ENCODE assay signal across 29 mouse cellular contexts in the genomic region with DNA sequence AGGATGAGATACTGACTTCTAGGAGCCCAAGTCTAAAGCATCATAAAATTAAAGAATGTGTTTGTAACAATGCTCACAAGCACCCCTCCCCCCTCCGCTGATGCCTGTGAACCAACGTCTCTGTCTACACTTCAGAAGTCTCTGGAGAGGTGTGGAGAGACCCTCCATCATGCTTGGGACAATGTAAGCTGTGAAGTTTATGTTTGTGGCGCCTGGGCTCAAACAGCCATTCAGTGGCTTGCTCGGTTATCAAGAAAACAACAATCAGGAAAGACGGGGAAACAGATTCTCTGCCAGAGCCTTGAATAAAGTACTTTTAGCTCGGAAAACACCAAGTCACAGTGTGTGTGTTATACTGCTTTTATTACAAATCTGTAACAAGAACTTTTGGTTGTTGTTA. TPM values are rescaled to one million over a fixed set of nuclear protein-coding genes. Genes with fewer than 3 reads are reported as not detected.
DNase-seq lines count a peak whose midpoint lies in the region; ATAC-seq and TF ChIP-seq lines count a peak whose summit lies in the region.
"Had no signal": no experiment of that assay in that cellular context is flagged by ENCODE, and none has a peak within 500 bp of the region (broad histone marks: within the 10 kb centered on the region; RNA-seq: fewer than 3 reads in every experiment).

No protein-coding gene starts in this region.

- no peak overlapping the region for H3K9ac ChIP-seq in forebrain, embryonic 13.5 days
- H3K9ac ChIP-seq in heart, embryonic 14.5 days (ENCODE audit: low read length) = no peak overlapping the region
- no peak overlapping the region for H3K9ac ChIP-seq in heart, adult 2 months (ENCODE audit: low read depth, low read length)
- H3K9ac ChIP-seq: embryonic facial prominence, embryonic 12.5 days; hindbrain, embryonic 15.5 days; intestine, embryonic 15.5 days; midbrain, embryonic 13.5 days; neural tube, embryonic 12.5 days; stomach, embryonic 15.5 days had no signal

- under 1% methylated on average over 6 of the region's 6 CpGs for WGBS in forebrain, embryonic 10.5 days
- WGBS in forebrain, embryonic 13.5 days = 1% methylated on average over 6 of the region's 6 CpGs
- 2% methylated on average over 6 of the region's 6 CpGs for WGBS in heart, embryonic 14.5 days
- WGBS in heart, adult 2 months = 8% methylated on average over 6 of the region's 6 CpGs
- 5% methylated on average over 6 of the region's 6 CpGs for WGBS in limb, embryonic 10.5 days

- intact Hi-C loops in heart, adult 2 months (cut with DNase I) = no loop called here

- TF ChIP-seq CTCF in heart, adult 2 months (IDR thresholded peaks at IDR 0.05) = no peak
- no peak for TF ChIP-seq CTCF in brain, embryonic 14.5 days (IDR thresholded peaks at IDR 0.05; ENCODE audit: borderline replicate concordance, extremely low read depth, insufficient read depth, insufficient read length)

- peak; percentile 34 for DNase-seq in forebrain, embryonic 10.5 days (ENCODE audit: extremely low spot score, low spot score)
- DNase-seq in heart, adult 2 months = no peak
- DNase-seq in brain, embryonic 14.5 days (ENCODE audit: low read depth) = peak; percentile 53
- DNase-seq in limb, embryonic 10.5 days (ENCODE audit: low spot score) = peak; percentile 44
- DNase-seq in ovary, postnatal 10 days (ENCODE audit: low spot score) = no peak
- no peak for DNase-seq in thymus, postnatal 4 days
- DNase-seq: adrenal gland, postnatal 10 days; cerebellum, adult 2 months; cerebellum, postnatal 25 days; gastrocnemius, adult 2 months; heart, postnatal 14 days; kidney, adult 8-10 months; kidney, postnatal 10 days; lung, adult 18-20 months; lung, postnatal 14 days; right cerebral cortex, adult 18-20 months; right cerebral cortex, postnatal 4 days; thymus, adult 18-20 months had no signal

- H3K27me3 ChIP-seq in forebrain, embryonic 10.5 days (ENCODE audit: poor library complexity, severe bottlenecking) = peaks cover 100% of the 10 kb centered on the region
- peaks cover 83% of the 10 kb centered on the region for H3K27me3 ChIP-seq in forebrain, embryonic 13.5 days
- peaks cover 74% of the 10 kb centered on the region for H3K27me3 ChIP-seq in heart, embryonic 14.5 days (ENCODE audit: control insufficient read depth, insufficient read depth, low read length)
- peaks cover 11% of the 10 kb centered on the region for H3K27me3 ChIP-seq in heart, adult 2 months (ENCODE audit: control insufficient read depth, insufficient read depth, low read length)
- peaks cover 78% of the 10 kb centered on the region for H3K27me3 ChIP-seq in limb, embryonic 10.5 days (ENCODE audit: low read depth, poor library complexity, severe bottlenecking)

- no peak overlapping the region for H3K4me2 ChIP-seq in forebrain, embryonic 13.5 days
- H3K4me2 ChIP-seq in heart, embryonic 14.5 days (ENCODE audit: low read length) = 0 out of 2 replicates have a peak overlapping the region, but pooled peaks have one; percentile 56
- H3K4me2 ChIP-seq: hindbrain, embryonic 15.5 days had no signal

- no peak for TF ChIP-seq EP300 in heart, adult 2 months (IDR thresholded peaks at IDR 0.05; ENCODE audit: insufficient read depth, low read depth, low read length)

- no peaks in the 10 kb centered on the region for H3K79me2 ChIP-seq in heart, adult 2 months (replicated peaks; ENCODE audit: control insufficient read depth, insufficient read depth, low read length)

- no peak overlapping the region for H3K4me3 ChIP-seq in forebrain, embryonic 10.5 days
- H3K4me3 ChIP-seq in forebrain, embryonic 13.5 days = no peak overlapping the region
- no peak overlapping the region for H3K4me3 ChIP-seq in heart, embryonic 14.5 days (ENCODE audit: control insufficient read depth in 1 of 2, insufficient read depth in 1 of 2, low read depth in 1 of 2, low read length in 2 of 2)
- no peak overlapping the region for H3K4me3 ChIP-seq in heart, adult 2 months
- no peak overlapping the region for H3K4me3 ChIP-seq in limb, embryonic 10.5 days
- H3K4me3 ChIP-seq: gastrocnemius, adult 2 months; hindbrain, embryonic 15.5 days; midbrain, embryonic 13.5 days; neural tube, embryonic 12.5 days had no signal

- H3K27ac ChIP-seq in forebrain, embryonic 10.5 days = no peak overlapping the region
- H3K27ac ChIP-seq in forebrain, embryonic 13.5 days = no peak overlapping the region
- H3K27ac ChIP-seq in heart, embryonic 14.5 days (replicated peaks in 1 of 2; ENCODE audit: control insufficient read depth in 1 of 2, insufficient read depth in 1 of 2, low read depth in 2 of 2, low read length in 2 of 2) = no peak overlapping the region
- no peak overlapping the region for H3K27ac ChIP-seq in heart, adult 2 months
- no peak overlapping the region for H3K27ac ChIP-seq in limb, embryonic 10.5 days
- H3K27ac ChIP-seq: gastrocnemius, adult 2 months; hindbrain, embryonic 15.5 days; intestine, embryonic 15.5 days; limb, embryonic 12.5 days; midbrain, embryonic 13.5 days; neural tube, embryonic 12.5 days; stomach, embryonic 15.5 days had no signal

- peaks cover 29% of the 10 kb centered on the region for H3K4me1 ChIP-seq in forebrain, embryonic 10.5 days
- H3K4me1 ChIP-seq in forebrain, embryonic 13.5 days = peaks cover 11% of the 10 kb centered on the region
- H3K4me1 ChIP-seq in heart, embryonic 14.5 days (ENCODE audit: control insufficient read depth in 2 of 2, insufficient read depth in 2 of 2, low read length in 2 of 2) = peaks cover 6 to 7% of the 10 kb centered on the region in 2 experiments
- no peaks in the 10 kb centered on the region for H3K4me1 ChIP-seq in heart, adult 2 months (ENCODE audit: control insufficient read depth, insufficient read depth, low read length)
- peaks cover 25% of the 10 kb centered on the region for H3K4me1 ChIP-seq in limb, embryonic 10.5 days

- H3K36me3 ChIP-seq in forebrain, embryonic 10.5 days (replicated peaks) = no peaks in the 10 kb centered on the region
- no peaks in the 10 kb centered on the region for H3K36me3 ChIP-seq in forebrain, embryonic 13.5 days (ENCODE audit: poor library complexity, severe bottlenecking)
- H3K36me3 ChIP-seq in heart, embryonic 14.5 days (ENCODE audit: control insufficient read depth, insufficient read depth, low read length) = no peaks in the 10 kb centered on the region
- H3K36me3 ChIP-seq in heart, adult 2 months (ENCODE audit: control insufficient read depth, insufficient read depth, low read length) = no peaks in the 10 kb centered on the region
- H3K36me3 ChIP-seq in limb, embryonic 10.5 days = no peaks in the 10 kb centered on the region
- H3K36me3 ChIP-seq: embryonic facial prominence, embryonic 12.5 days; hindbrain, embryonic 15.5 days; intestine, embryonic 15.5 days; limb, embryonic 12.5 days; midbrain, embryonic 13.5 days; neural tube, embryonic 12.5 days; stomach, embryonic 15.5 days had no signal

- ATAC-seq in forebrain, embryonic 13.5 days = no peak
- ATAC-seq in heart, embryonic 14.5 days (ENCODE audit: insufficient number of reproducible peaks, insufficient read depth, low FRiP score, low read depth) = no peak

- no peaks in the 10 kb centered on the region for H3K9me3 ChIP-seq in forebrain, embryonic 10.5 days
- no peaks in the 10 kb centered on the region for H3K9me3 ChIP-seq in forebrain, embryonic 13.5 days (replicated peaks)
- H3K9me3 ChIP-seq in heart, embryonic 14.5 days (ENCODE audit: control insufficient read depth, low read length) = no peaks in the 10 kb centered on the region
- H3K9me3 ChIP-seq in limb, embryonic 10.5 days (replicated peaks) = no peaks in the 10 kb centered on the region
- H3K9me3 ChIP-seq: embryonic facial prominence, embryonic 12.5 days; hindbrain, embryonic 15.5 days; intestine, embryonic 15.5 days; limb, embryonic 12.5 days; midbrain, embryonic 13.5 days; neural tube, embryonic 12.5 days; stomach, embryonic 15.5 days had no signal

- no peak for TF ChIP-seq POLR2A in heart, adult 2 months (IDR thresholded peaks at IDR 0.05; ENCODE audit: insufficient read depth, low read depth, low read length)
- no peak for TF ChIP-seq POLR2A in brain, embryonic 14.5 days (IDR thresholded peaks at IDR 0.05; ENCODE audit: borderline replicate concordance, extremely low read depth, insufficient read depth, insufficient read length, poor library complexity, severe bottlenecking)

RNA-seq across cellular contexts. Expression of a gene that starts 14.8 kb away (rescaled TPM):
- polyA plus RNA-seq in forebrain, embryonic 10.5 days (2016; fragmentation: Nextera tagmentation; extraction: Ambion mirVana) = 9.5 and 9.6 TPM in 2 replicates
- 79.0 and 93.1 TPM in 2 replicates for polyA plus RNA-seq in forebrain, embryonic 13.5 days (2015; fragmentation: Nextera tagmentation; extraction: Ambion mirVana)
- 2.3 and 5.4 TPM in 2 replicates for polyA plus RNA-seq in heart, embryonic 14.5 days (2014; fragmentation: Nextera tagmentation; extraction: Ambion mirVana)
- total RNA-seq in heart, adult 2 months (2021) = not detected
- polyA plus RNA-seq in heart, adult 2 months (2012; rRNA removed) = 0.20 and 0.32 TPM in 2 replicates
- polyA plus RNA-seq in brain, embryonic 14.5 days (2012; rRNA removed) = 48.6 and 71.9 TPM in 2 replicates
- polyA plus RNA-seq in limb, embryonic 10.5 days (2016; fragmentation: Nextera tagmentation; extraction: Ambion mirVana) = 11.4 and 13.3 TPM in 2 replicates
- total RNA-seq: layer of hippocampus, adult 18-20 months; layer of hippocampus, postnatal 25 days had no signal

Comparison
In these comparisons a context has a peak if more than half of its experiments do, and no peak if none do; other contexts are left out.
1. DNase-seq: peak in forebrain, embryonic 10.5 days (single experiment), brain, embryonic 14.5 days (single experiment) and limb, embryonic 10.5 days (single experiment); none in heart, adult 2 months (0 of 2), ovary, postnatal 10 days (single experiment) and thymus, postnatal 4 days (single experiment).